Mouse (Mus musculus) bone marrow macrophage, adult 2 months (primary cell): ENCODE measurements around the gene Tm7sf2.
A peak's percentile ranks its signal among the peaks of the same experiment; 100 is the strongest.

Source experiments
- CTCF ChIP-seq: IDR thresholded peaks from 2 replicates; pipeline ENCODE4 v1.5.1; 2012; ENCODE audit warnings: low read depth, mild to moderate bottlenecking, low read length, moderate library complexity
- POLR2A ChIP-seq: IDR thresholded peaks from 2 replicates; pipeline ENCODE4 v1.6.1; 2012; ENCODE audit warnings: mild to moderate bottlenecking, low read depth, low read length, borderline replicate concordance

- TF ChIP-seq POLR2A (peak; percentile 83; the same call in 1 of the 2 replicates), CTCF (0 out of 2 replicates have a peak, but pooled peaks have one; percentile 14)
These were observed 10.7 kb downstream of the Tm7sf2 start, which contains the start of the genes Mrpl49 and Fau for GRCm38 (mm10) chr19:6057313-6058096.
